Mouse (Mus musculus) right cerebral cortex, postnatal 10 days (tissue): ENCODE measurements at regions not wholly inside any gene's neighbourhood (a gene's known extent, or its start where the extent isn't known, plus 50 kb on each side); places are given as distances from the start of the nearest gene placed in this dataset.

ENCODE experiments used
- DNase-seq, 2 experiments: peaks; one replicate each; pipeline ENCODE4 v3.0.0; 2021; ENCODE audit warnings: low spot score in 2 of 2

DNA sequence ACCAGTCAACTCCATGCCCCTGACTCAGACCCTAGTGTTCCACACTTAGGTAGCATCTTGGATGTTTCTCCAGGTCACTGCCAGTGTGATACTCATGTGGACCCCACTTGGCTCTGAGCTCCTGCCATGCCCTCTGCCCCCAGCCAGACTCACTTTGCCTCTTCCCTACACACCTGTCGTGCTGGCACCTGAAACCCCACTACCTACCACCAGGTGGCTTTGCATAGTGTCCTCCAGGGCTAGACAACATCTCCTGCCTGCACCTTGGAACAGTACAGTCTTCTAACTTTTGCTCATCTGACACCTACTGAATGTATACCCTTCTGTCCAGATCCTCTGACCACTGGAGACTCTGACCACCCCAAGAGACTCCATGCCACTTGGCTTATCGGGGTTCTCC lies 80.6 kb downstream of the Fam53a start:
- no peak for DNase-seq

DNA sequence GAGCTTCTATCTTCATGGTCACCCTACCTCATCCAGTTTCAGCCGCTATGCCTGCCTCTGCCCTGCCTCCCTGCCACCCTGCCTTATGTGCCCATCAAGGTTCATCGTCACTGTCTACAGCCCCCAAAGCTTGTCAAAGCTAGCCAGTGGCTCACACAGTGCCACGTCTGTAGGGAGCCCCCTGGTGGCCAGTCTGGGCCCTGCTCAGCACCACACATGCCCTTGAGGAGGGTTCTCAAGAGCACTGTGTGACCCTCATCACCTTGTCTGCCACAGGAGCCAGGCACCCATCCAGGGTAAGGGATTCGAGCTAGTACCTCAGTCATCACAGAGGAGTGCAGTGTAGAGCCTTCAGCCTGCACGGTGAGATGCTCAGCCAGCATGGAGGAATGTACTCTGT lies 86.1 kb downstream of the Fam53a start:
- DNase-seq, result peak; percentile 38 to 68

DNA sequence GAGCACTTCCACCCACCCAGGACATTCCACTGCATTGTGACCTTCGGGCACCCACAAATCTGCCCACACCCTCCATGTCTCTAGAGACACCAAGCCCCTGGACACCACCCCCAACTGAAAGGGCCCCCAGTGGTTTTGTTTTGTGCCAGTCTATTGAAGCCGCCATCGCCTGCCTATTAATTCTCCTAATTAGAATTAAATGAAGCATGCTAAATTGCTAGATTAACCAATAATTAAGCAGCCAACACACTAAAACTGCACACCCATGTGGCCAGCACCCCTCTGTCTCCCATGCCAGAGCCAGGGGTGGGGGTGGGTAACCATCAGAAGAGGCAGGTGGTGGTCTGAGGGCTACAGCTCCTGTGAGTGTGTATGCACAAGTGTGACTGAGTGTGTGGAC lies 86.8 kb downstream of the Fam53a start:
- no peak for DNase-seq

DNA sequence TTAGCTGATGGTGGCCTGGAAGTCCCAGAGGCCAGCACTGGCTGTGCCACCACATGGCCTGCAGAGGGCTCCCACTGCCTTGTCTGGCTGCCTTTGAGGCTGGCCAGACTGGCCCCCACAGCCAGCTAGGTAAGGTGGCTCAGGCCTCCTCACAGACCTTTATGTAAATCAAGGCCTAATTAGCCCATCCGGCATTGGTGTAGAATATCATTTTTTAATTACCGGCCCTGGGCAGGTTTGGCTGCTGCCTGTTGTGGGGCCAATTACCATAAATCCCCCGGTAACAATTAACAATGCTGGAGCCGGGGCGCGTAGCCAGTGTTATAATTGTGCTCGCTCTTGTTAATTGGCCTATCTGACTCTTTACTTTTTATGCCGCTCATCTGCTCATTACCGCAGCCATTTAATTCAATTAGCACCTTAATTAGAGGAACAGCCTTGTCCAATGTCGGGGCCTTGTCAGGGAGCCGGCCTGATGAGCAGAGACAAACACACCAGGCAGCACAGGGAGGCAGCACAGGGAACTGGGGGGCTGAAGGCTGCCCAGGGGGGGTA lies 87.4 kb downstream of the Fam53a start:
- peak; percentile 34 to 39 for DNase-seq

DNA sequence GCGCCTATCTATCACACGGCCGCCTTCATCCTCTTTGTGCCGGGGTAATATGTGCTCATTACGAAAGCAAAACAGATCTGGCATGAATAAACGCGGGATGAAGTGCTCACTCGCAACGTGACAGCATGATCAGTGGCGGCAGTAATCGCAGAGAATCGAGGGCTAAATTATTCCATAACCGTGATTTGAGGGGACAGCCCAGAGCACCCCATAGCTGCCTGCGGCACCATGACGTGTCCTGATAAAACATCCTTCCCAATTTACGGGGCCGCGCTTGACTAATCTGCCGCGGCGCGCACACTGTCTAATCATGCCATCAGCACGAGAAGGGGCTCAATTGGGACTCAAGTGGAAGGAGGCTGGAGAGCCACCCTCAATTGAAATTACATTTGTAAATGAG lies 89.2 kb downstream of the Fam53a start:
- no peak for DNase-seq

DNA sequence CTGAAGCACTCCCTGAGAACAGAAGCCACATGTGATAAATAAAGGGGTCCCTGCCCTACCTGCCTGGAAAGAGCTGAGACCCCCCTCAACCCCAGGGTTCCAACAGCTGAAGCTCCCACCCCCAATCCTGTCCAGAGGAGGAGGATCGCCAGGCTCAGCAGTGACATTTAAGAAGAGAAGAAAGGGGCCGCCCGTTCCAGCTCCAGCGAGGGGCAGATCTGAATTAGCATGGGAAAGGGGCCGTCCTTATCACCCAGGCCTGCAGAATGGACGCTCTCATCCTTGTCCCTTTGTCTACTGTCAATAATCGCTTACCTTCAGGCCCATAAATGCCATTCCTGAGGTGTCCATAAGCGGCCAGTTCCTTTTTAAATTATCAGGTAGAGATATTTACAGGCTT lies 92.0 kb downstream of the Fam53a start:
- DNase-seq, result no peak

DNA sequence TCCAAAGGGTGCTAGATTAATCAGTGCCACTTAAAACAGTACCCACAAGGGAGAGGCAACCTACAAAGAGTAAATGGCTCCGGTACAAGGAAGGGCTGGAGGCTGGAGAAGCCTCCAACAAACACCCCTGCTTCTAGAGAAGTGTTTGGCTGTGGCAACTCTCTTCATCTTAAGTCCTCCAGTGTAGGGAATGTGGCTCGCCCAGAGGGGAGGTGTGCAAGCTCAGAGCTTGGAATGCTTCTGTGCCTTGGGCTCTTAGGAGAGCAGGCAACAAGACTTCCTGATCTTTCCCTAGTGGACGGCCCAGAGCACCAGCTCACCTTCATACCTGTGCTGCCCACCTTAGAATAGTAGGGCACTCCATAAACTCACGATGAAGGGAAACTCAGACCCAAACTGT lies 92.4 kb downstream of the Fam53a start:
- DNase-seq, result no peak

DNA sequence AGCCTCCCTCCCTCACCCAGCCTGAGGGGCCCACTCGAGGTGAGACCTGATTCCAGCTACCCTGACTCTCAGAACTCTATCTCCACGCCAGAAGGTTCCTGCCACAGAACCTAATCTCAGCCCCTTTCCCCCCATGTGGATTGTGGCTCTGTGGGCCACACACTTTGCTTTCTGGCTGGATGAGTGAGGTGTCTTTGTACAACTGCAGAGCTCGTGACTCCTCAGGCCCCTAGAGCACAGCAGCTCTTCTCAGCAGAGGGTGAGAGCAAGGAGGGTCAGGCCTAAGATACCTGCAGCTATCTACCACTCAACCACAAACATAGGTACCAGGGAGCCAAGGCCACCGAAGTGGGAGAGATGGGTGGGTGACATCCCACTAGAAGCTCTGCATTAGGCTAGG lies 93.2 kb downstream of the Fam53a start:
- no peak for DNase-seq

DNA sequence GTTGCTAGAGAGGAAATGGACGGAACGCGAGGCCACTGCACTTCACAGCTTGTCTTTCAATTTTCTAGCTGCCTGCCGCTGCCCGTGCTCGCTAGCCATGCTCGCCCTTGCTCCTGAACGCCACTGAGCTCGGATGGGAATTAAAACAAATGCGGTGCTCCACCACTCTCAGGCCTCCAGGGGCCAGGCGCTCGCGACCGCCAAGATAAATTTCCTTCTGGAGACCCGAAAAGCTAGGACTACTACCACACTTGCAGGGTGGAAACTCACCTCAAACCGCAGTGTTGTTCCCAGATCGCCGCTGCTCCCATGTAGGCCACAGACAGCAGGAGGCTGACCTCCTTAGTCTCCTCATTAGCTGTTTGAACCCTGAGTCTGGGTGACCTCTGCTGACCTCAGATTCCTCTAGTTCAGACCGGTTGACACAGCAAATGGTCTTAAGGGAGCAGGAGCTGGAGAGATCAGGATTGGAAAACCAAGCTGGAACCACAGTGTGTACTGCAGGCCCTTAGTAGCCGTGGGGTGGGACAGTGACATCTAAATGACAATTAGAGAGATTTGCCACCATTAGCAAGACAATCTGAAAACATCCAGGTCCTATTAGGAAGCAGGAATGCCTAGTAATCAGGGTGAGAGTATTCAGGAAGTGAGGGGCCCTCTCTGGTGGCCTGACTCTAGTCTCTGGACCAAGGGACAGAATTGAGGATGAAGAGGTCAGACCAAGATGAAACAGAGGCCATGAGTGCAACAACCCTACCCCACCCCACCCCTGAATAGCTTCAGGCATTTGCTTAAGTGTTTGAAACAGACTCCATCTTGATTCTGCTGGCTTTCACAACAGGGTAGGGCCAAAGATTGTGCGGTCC lies 94.1 kb downstream of the Fam53a start:
- no peak for DNase-seq

DNA sequence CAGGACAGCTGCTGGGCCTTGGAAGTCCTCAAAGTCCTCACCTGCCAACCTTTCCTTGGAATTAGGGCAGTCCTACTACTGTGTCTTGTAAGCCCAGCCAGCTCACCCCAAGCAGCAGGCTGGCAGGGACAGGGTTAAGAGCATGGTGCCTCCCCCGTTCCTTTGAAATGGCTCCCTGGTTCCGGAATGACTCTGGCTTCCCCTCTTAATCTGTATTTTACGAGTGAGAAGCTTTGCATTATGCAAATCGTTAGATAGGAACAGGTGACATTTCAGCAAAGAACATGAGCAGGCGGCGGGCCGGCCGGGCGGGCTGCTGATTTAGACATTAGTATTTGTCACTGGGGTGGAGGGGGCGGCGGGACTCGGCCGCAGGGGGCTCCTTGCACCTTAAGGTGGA lies 95.1 kb downstream of the Fam53a start:
- peak; percentile 31 to 38 for DNase-seq

DNA sequence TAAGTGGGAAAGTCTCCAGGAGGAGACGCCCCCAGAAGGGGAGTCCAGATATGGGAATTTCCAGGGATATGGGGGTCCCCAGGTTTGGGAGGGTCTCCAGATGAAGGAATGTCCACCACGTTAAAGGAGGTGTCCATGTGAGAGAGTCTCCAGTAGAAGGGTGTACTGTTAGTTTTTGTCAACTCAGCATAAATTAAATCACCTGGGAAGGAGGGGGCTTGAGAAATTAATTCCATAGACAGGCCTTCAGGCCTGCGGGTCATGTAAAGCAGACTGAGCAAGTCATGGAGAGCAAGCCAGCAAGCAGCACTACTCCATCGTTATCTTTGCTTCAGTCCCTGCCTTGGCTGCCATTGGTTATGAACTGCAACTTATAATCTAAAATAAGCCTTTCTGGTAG lies 96.2 kb downstream of the Fam53a start:
- DNase-seq, result no peak

DNA sequence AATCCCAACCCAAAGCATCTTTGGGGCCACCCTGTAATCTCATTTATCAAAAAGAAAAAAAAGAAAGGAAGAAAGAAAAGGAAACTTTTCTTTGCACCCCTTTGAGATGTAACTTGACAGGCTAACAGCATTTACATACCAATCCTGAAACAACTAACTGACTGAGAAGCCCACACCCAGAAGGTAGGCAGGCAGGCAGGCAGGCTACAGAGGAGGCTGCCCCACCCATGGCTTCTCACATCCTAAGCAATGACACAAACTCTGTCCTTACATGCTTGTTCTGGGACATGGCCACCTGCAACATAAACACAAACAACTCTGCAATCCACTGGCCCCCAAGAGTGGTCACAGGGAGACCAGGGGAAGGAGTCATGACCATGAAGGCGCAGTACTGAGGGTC lies 97.5 kb upstream of the Nkx1-1 start:
- DNase-seq, result no peak

DNA sequence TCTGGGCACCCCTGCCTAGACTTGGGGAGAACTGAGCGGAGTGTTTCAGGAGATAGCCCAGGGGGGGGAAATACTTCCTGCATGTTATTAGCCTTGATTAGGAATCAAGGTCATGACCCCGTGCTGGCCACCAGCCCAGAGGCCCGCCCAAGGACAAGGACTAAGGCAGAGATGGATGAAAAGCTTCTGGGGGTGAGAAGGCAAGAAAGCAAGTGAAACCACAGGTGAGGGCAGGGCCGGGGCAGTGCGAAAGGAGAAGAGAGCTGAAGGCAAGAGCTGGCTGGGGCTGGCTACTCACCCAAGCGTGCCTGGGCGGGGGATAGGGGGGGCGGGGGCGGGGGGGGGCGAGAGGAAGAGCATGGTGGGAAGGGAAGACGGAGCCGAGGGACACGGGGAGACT lies 96.0 kb upstream of the Nkx1-1 start:
- DNase-seq, result no peak

DNA sequence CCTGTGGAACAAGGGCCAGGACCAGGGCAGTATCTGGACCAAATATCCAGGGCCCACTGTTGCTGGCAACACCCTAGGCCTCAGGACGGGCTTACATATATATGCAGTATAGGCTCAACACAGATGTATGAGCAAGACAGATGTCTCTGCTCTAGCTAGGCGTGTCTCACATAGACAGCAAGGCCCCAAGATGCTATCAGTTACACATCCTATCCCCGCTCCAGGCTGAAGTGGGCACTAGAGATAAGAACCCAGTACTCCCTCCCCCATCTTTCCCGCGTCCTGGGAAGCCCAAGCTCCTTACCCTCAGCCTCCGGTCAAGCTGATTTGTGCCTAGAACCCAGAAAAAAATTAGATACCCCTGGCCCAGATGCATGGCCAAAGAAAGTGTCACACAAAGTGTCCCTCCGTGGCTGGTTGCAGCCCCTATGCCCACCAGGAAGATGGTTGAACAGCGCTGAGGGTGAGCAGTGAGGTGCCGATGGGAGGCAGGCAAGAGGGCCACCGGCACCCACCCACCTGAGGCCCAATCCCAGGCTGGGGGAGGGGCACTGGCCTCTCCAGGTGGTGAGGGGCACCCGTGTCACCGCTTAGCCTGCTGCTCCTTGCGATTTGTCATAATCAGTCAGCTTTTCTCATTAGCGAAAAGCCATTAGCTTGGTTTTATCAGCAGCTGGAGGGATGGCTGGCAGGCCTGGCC lies 95.3 kb upstream of the Nkx1-1 start:
- DNase-seq, result no peak

DNA sequence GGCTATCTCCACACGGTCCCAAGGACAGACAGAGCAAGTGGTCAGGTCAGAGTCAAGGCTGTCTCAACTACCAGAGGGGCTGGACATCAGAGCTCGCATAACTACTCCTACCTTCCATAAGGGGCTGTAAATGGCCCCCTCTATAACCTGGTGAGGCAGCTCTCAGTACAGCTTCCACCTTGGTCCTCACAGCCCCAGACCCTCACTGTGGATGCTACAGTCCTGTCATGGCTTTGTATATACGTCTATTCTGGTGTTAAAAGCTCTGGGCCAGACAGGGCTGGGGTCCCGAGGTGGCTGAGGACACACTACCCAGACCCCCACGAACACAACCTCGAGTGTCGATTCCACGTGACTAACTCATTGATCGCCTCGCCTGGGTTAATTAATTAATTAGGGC lies 94.0 kb upstream of the Nkx1-1 start:
- DNase-seq, result no peak

DNA sequence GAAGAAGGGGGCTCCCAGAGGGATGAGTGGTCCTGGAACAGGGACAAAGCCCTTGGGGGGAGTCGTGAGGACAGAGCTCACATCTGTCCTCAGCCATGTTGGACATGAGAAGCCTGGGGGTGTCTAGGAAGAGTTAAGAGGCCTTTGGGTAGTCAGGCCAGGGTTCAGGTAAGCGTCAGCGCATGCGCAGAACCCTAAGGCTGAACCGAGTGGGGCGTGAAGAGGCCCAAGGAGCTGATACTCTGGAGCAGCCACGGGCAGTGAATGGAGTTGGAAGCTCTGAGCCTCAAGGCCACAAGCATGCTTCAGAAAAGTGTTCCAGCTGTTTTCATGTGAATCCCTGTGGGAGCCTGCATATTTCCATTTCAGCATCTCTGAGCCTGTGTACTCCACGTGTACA lies 93.5 kb upstream of the Nkx1-1 start:
- no peak for DNase-seq

DNA sequence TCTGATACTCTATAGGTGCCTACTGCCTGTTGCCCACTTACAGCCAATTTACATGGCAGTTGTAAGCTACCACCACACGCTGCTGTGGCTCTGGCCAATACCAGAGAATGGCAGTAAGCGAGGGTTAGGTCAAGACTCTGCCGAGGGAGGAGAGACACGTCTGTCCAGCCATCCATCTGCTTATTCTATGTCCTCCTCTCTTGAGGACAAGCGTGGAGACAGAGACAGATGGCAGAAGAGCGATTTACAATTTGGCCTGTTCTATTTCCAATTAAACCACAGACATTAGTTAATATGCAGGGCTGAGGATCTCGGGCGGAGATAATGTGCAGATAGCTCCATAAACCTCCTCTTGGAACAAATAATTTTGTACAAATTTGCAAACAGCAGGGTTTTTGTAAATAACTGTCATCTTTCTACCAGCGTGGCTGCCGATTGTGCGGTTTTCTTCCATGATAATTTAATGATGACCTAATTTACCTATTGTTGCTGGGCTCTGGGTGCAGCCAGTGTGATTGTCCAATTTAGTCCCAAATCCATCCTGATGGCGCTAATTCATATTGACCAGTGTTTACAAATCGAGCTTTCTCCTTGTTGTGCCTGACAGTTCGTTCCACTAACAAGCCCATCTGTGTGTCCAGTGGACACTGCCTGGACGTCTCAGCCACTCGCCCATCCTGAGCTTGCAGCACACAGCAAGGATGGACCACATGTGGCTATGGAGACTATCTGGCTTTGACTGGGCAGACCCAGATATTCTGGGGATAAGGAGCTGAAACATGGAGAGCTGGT lies 88.4 kb upstream of the Nkx1-1 start:
- no peak for DNase-seq

DNA sequence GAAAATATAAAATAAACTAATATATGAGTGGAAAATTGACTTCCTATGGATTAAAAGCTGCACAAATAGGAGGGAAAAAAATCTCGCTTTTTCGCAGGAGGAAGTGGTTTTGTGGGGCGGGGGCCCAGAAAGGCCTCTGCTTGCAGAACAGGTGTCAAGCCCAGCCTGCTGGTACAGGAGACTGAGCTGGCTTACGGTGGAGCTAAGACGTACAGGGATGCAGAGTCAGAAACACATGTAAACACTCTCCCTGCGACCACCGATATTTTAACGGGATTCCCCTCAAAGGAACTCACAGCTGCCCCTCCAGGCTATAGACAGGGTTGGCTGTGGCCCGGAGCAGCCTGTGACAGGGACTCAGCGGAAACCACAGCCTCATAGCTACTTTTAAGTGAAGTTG lies 87.1 kb upstream of the Nkx1-1 start:
- DNase-seq, result no peak

DNA sequence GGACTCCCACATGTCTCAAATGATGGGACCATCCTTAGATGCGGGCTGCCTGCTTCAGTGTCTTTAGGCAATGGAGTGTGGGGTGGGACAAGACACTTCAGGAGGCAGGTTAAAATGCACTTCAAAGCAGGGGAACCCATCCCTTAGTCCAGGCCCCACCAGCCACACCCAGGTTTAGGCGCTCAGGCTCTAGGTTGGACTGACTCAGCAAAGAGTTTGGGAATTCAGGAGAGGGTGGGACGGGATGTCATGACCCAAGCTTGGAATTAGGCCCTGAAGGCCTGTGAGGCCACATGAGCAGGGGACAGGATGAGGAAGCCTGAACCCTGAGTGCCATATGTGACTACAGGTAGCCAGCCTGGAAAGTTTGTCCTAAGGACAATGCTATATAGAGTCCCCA lies 85.6 kb upstream of the Nkx1-1 start:
- DNase-seq, result no peak

DNA sequence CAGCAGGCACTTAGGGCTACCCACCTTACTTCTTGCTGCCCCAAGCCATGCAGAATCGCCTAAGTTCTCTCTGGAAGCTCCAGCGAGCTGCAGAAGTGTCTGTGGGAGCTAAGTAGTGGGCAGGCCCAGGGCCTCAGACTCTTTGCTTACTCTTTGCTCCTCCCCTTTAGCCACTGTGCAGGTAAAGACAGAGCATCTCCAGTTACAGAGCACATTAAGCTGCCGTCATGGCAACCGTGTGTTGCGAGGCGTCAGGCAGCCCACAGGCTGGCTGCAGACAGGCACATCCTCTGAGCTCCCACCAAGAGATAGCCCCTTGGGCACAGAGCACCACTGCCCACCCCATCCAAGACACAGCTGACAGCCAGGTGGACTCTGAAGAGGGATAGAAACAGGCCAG lies 85.1 kb upstream of the Nkx1-1 start:
- peak in 1 of 2 experiments; percentile 36 for DNase-seq

DNA sequence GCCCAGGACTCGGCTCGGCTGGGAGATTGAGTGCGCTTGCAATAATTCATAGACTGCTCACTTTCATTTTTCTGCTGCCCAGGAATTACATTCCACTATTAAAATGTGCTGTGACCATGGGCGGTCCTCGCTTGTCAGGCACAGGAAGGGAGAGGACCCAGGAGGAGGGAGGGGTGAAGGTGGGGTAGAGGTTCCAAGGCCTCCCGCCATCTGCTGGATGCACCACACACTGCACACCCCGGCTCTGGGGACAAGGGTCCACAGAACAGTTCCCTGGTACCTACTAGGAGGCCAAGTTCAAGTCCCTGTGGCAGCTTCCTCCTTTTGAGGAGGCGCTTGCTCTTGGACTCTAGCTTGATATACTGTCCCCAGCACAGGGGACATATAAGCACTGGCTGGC lies 83.8 kb upstream of the Nkx1-1 start:
- DNase-seq, result no peak

DNA sequence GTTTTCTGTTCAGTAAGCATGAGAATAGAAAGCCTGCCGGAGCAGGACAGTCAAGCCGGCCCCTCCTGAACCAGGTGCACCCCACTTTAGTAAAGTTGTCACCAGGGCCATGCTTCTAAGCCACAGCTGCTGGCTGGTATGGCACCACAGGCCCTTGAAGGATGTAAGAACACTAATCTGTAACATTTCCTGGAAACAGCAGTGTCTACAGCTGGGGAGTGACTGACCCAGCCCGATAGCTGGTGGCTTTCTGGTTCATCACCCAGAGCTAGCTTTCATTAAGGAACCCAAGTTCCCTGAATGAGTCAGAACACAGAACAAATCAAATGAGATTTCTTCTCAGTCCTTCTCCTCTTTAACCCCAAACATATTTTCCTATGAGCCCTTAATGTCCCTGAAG lies 82.4 kb upstream of the Nkx1-1 start:
- no peak for DNase-seq
